Mouse (Mus musculus): ENCODE measurements around the gene Extl1. TPM values are rescaled to one million over a fixed set of nuclear protein-coding genes. Genes with fewer than 3 reads are reported as not detected.

Extl1 gene
- under 1 TPM; 0.04 to 0.12 TPM for polyA plus RNA-seq (2012; fragmentation: generic; extraction: Trizol)

DNA sequence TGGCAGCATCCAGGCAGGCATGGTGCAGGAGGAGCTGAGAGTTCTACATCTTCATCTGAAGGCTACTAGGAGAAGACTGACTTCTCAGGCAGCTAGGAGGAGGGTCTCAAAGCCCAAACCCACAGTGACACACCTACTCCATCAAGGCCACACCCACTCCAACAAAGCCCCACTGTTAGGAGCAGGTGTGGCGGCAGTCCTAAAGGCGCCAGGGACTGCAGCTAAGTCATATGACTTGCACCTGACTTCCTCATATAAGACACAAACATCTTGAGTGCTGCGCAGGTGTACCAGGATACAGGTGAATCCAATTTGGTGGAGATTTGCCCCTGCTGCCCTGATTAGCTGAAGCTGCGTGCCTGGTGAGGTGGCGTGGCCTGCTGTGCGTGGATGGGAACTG is at the start of gene Extl1:
Gene Extl1, minus strand, starts transcription at position 101 of the 400 bp plus-strand sequence.

DNA sequence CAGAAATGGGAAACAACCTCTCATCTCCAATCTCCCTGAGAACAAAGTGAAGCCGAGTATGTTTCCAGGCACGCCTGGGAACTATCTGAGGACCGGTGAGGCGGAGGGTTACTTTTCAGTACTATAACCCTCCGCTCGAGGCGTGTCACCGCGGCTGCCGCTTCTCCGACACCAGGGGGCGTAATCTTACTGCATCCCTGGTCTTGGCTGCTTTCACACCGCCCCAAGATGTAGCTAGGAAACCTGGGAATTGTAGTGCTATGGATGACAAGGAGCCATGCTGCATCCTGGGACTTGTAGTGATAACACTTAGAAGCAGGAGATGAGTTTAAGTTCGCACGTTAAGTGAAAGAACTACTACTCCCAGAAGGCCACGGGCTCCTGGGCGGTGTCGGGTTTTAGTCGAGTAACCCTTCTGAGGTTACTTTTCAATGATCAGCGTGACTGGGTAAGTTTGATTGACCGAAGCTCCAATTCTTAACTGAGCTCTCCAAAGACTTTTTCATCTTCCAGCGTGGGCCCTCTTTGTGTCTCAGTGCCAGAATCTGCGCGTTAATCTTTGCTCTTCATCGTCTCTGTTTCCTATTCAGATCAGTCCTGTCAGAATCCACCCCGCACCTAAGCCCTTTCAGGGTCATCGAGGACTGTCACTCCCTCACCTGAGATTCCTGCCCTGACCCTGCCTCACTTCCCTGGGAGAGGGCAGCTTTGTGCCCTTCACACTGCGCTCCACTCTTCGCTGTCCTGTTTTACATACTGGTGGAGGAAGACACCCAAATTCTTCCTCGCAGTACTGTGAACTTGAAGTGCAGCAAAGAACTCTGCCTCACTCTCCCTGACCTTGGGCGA is 12.6 kb upstream of the Extl1 start, which contains the start of gene Pafah2:
Gene Pafah2, plus strand, starts transcription at position 344 of the 849 bp plus-strand sequence.

DNA sequence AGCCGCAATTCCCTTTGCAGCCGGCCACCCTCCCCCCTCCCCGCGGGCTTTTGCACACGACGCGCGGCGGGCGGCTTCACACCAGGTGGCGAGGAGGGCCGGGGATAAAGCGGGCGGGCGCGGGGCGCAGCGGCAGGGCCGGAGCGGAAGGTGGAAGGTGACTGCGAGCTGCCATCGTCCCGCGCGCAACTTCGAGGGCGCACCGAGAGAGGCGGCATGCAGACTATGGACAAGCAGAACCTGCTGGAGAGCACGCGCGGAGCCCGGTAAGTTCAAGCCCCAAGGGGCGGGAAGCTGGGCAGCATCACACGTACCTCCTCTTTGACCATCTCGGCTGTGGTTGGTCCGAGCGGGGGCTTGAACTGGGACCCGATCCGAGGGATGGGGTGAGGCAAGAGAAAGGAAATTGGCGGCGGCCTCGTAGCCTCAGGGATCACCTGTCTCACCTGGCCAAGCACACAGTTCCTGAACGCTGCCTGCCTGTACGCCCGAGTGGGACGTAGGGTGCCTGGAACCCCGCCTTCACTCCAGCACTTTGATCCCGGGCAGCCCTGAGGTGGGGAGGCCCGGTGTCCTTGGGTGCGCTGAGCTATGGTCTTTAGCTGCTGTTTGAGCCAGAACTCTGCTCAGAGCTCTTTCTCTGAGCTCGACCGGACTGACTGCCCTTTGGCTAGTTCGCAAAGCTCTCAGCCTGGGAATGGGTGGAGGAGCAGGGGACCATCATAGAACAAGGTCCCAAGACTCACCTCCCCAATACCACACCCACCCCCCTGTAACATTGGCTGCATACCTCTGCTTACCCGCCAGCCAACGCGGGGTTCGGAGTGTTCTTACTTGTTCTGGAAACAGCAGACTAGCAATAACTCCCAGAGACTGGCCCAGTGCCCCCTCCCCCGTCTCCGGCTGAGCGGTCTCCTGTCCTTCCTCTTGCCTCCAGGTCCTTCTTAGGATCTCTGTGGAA is 40.3 kb downstream of the Extl1 start, which contains the start of gene Slc30a2:
Gene Slc30a2, plus strand, starts transcription at position 111 of the 961 bp plus-strand sequence.

DNA sequence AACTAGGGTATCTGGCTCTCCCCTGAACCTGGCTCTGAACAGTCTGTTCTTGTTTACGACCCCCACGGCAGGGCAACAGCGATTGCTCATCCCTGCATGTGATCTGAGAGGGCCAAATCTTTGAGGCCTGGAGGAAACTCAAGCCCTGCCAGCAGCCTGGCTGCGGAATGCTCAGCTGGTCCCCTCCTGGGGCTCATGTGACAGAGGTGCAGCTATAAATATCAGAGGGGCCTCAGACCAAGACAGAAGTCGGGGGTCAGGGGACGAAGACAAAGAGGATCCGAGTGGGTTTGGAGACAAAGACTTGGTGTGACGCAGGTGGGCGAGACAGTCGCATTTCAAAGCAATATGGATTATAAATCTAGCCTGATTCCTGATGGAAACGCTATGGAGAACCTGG is 68.8 kb downstream of the Extl1 start, which contains the start of gene Trim63:
Gene Trim63, plus strand, starts transcription at position 245 of the 400 bp plus-strand sequence.

Other genes starting within 250 kb of the Extl1 start
- 1 to 10 TPM; 1.4 to 6.1 TPM for gene Cep85, start 196.7 kb downstream of the Extl1 start, polyA plus RNA-seq (2012; fragmentation: generic; extraction: Trizol)
- gene Gm7534, start 180.8 kb downstream of the Extl1 start, polyA plus RNA-seq (2012; fragmentation: generic; extraction: Trizol) = not detected
- not detected for gene Catsper4, start 156.5 kb downstream of the Extl1 start, polyA plus RNA-seq (2012; fragmentation: generic; extraction: Trizol)
- gene Cnksr1, start 145.5 kb downstream of the Extl1 start, polyA plus RNA-seq (2012; fragmentation: generic; extraction: Trizol) = under 1 TPM; 0.20 to 0.53 TPM
- gene E130218I03Rik, start 140.2 kb downstream of the Extl1 start, polyA plus RNA-seq (2012; fragmentation: generic; extraction: Trizol) = 10 to 100 TPM in 1 of 2 experiments, under 1 TPM in 1; 0.70 to 21.0 TPM
- 10 to 100 TPM; 13.5 to 31.5 TPM for gene Zfp593, start 138.3 kb downstream of the Extl1 start, polyA plus RNA-seq (2012; fragmentation: generic; extraction: Trizol)
- not detected for gene Gm30191, start 136.9 kb downstream of the Extl1 start, polyA plus RNA-seq (2012; fragmentation: generic; extraction: Trizol)
- gene Grrp1, start 129.7 kb downstream of the Extl1 start, polyA plus RNA-seq (2012; fragmentation: generic; extraction: Trizol) = under 1 TPM in 1 of 2 experiments, not detected in 1; 0.11 TPM
- gene Pdik1l, start 96.0 kb downstream of the Extl1 start, polyA plus RNA-seq (2012; fragmentation: generic; extraction: Trizol) = 1 to 10 TPM in 1 of 2 experiments, under 1 TPM in 1; 0.23 to 1.9 TPM
- gene Trim63, start 68.7 kb downstream of the Extl1 start, polyA plus RNA-seq (2012; fragmentation: generic; extraction: Trizol) = under 1 TPM in 1 of 2 experiments, not detected in 1; 0.02 TPM
- not detected for gene Slc30a2, start 40.7 kb downstream of the Extl1 start, polyA plus RNA-seq (2012; fragmentation: generic; extraction: Trizol)
- 10 to 100 TPM in 1 of 2 experiments, 1 to 10 TPM in 1; 2.8 to 18.0 TPM for gene Pafah2, start 12.5 kb upstream of the Extl1 start, polyA plus RNA-seq (2012; fragmentation: generic; extraction: Trizol)
- gene Stmn1, start 84.5 kb upstream of the Extl1 start, polyA plus RNA-seq (2012; fragmentation: generic; extraction: Trizol) = 100 to 1,000 TPM; 356 to 718 TPM
- gene Paqr7, start 112.8 kb upstream of the Extl1 start, polyA plus RNA-seq (2012; fragmentation: generic; extraction: Trizol) = under 1 TPM; 0.05 to 0.46 TPM
- gene Aunip, start 127.1 kb upstream of the Extl1 start, polyA plus RNA-seq (2012; fragmentation: generic; extraction: Trizol) = 1 to 10 TPM; 3.3 to 4.3 TPM
- gene Mtfr1l, start 151.5 kb upstream of the Extl1 start, polyA plus RNA-seq (2012; fragmentation: generic; extraction: Trizol) = 10 to 100 TPM; 32.0 to 56.6 TPM
- gene Selenon, start 168.3 kb upstream of the Extl1 start, polyA plus RNA-seq (2012; fragmentation: generic; extraction: Trizol) = 10 to 100 TPM; 36.5 to 83.6 TPM

All from C3H10T1/2 (cell line).